Mouse (Mus musculus) induced T-regulatory cell, adult 2 months (primary cell): ENCODE measurements around the gene Gm14406.
"Not testable (repeated sequence)": the region's sequence is repeated elsewhere in the genome, so short reads cannot be mapped to it uniquely, and the experiment has no call there.

Experiments
- DNase-seq: peaks from one replicate; pipeline ENCODE4 v3.0.0-alpha.2; 2012; ENCODE audit warnings: low read depth

Gm14406 gene

GRCm38 (mm10) chr2:177577998-177578397, at the start of gene Gm14406:
Gm14406 (minus strand) TSS chr2:177578210.
- DNase-seq: not testable (repeated sequence)

DNA sequence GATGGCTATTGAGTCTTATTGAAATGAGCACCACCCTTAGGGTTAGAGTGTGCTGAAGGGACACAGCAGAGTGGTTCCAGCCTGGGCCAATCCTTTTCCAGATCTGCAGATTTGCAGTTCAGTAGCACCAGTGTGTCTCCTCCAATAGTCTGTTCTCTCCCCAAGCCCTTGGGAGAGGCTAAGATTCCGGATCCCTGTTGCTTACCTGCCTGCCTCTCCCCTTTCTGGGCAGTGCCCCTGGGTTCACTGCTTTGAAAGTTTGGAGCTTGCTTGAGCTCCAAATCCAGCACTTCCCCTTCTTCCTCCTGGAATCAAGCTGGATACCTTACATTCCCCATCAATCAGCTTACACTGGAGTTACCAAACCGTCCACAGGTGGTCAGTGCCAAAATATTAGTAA, 2.9 kb downstream of the Gm14406 start:
- DNase-seq: not testable (repeated sequence)

DNA sequence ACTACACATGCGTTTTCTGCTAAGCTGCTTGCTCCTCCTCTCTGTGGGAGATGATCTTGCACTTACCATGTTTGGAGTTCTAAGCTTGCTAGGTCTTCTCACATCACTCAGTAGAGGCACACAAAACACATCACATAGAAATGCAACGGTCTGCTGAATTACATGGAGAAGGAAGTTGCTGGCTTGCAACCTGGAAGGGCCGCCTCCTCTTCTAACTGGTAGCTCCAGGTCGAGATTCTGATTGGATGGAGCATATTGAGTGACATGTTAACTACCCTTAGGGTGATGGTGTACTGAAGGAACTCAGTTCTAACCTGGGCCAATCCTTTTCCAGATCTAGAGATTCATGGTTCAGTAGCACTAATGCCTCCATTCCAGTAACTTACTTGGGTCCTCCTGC, 18.6 kb downstream of the Gm14406 start:
- DNase-seq: not testable (repeated sequence)

DNA sequence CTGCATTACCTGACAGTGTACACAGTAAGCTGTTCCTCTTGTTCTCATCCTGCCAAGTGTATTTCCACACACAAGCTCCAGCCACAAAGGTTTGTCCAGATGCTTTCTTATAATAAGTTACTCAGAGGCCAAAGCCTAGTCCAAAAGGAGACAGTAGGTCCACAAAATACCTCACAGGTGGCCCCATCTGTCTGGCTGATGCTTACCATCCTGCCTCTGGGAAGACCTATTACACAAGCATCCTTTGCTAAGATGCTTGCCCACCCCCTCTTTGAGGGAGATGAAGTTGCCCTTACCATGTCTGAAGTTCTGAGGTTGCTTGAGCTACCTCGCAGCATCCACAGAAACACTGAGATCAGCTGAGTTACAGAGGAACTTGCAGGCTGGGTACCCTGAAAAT, 22.7 kb downstream of the Gm14406 start:
- not testable (repeated sequence) for DNase-seq

- DNase-seq: not testable (repeated sequence)
These were observed 40.3 kb downstream of the Gm14406 start for GRCm38 (mm10) chr2:177537717-177538116.

DNA sequence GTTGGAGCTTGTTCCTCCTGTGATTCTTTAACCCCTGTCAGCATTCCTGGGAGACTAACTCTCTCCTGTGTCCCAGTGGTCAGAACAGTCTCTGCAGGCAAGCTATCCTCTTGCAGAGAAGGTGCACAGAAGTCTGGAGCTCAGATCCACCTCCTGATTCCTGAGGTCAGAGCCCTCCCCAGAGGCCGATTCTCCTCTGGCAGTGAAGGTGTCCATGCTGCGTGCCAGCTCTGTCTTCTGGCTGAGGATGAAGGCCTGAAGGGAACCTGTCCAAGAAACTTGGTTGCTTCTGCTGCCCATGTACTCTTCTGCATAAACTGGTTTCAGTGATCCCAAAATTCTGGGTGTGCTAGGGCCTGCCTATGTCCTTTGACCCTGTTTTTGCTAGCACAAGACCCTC, 40.9 kb downstream of the Gm14406 start:
- DNase-seq: not testable (repeated sequence)

DNA sequence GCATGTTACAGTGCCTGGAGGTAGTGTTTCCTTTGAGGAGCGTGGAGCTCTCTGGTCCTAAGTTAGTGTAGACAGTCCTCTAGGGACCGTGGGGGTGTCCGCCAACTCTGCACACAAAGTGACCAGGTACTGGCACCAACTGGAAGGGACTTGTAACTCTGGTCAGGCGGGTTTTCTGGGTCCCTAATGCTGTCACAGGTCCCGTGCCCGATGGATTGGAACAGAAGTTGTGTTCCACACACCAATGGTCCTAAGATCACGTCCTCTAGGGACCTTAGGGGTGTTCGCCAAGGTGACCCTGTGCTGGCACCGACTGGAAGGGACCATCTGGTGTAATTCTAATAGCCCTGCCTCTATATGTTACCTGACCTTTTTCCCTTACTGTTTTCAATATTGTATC, 42.1 kb downstream of the Gm14406 start:
- DNase-seq: no peak

- not testable (repeated sequence) for DNase-seq
These were observed 53.8 kb downstream of the Gm14406 start for GRCm38 (mm10) chr2:177524171-177524570.

DNA sequence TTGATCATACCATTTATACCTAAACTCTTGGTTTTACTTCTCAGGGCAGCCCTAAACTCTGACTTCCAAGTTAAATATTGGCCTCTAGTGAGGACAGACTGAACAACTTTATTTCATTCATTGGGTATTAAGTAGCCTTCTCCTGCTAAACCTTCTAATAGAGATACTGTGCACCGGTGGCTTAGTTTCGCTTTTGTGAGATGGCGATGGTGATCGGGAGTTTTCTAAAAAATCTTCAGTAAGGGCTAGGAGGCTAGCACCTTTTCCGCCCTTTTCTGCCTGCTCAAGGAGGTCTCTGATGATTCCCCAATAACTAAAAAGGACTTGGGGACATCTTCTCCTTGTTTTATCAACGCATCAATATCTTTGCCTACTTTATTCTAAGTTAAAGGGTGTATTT, 54.3 kb downstream of the Gm14406 start:
- not testable (repeated sequence) for DNase-seq

GRCm38 (mm10) chr2:177523061-177523460, 54.9 kb downstream of the Gm14406 start:
- no peak for DNase-seq

- DNase-seq: no peak
These were observed 58.0 kb downstream of the Gm14406 start for GRCm38 (mm10) chr2:177520035-177520434.
